Mouse (Mus musculus) lung, adult 2 months (tissue): ENCODE measurements around the gene Grm5. TPM values are rescaled to one million over a fixed set of nuclear protein-coding genes. Genes with fewer than 3 reads are reported as not detected.

Experiments
- DNase-seq: peaks from one replicate; pipeline ENCODE4 v3.0.0; 2022
- H3K4me1 ChIP-seq: fragments of 200-500 bp; 2 replicates; pipeline ENCODE4 v1.6.1; 2011; ENCODE audit warnings: low read length; ENCODE audit not compliant: control insufficient read depth, insufficient read depth
- H3K4me3 ChIP-seq: fragments of 200-500 bp; replicated peaks from 2 replicates; pipeline ENCODE3; 2011; ENCODE audit warnings: low read depth, mild to moderate bottlenecking, control low read depth, low read length; ENCODE audit errors: extremely low read depth
- CTCF ChIP-seq: fragments of 200-500 bp; IDR thresholded peaks from 2 replicates; pipeline ENCODE4 v1.5.1; 2011; ENCODE audit warnings: mild to moderate bottlenecking, low read length, control low read depth; ENCODE audit not compliant: insufficient read depth
- POLR2A ChIP-seq: fragments of 200-500 bp; IDR thresholded peaks from 2 replicates; pipeline ENCODE4 v1.6.1; 2011; ENCODE audit warnings: low read depth, mild to moderate bottlenecking, control low read depth, low read length, borderline replicate concordance; ENCODE audit errors: extremely low read depth
- WGBS: fragments of 180-500 bp; shearing (Covaris S2); methylation state at CpG from one replicate; pipeline ENCODE4 v1.1.7; 2018; 5-methylcytosine and 5-hydroxymethylcytosine counted together
- polyA plus RNA-seq: library from polyadenylated mRNA; depleted of rRNA; stranded (reverse); fragments of >200 nt; gene quantifications from 2 replicates; pipeline ENCODE4 v1.2.3, GENCODE M21; 2012; rRNA removed

Grm5 gene
- polyA plus RNA-seq, 1 experiment = 0.02 TPM

GRCm38 (mm10) chr7:88129536-88130487 is 545.8 kb downstream of the Grm5 start:
- peak; percentile 18 for DNase-seq
- Histone ChIP-seq H3K4me1 (peaks cover 2% of the 10 kb centered on the region; the same call in 1 of the 2 replicates), H3K4me3 (no peak overlapping the region)
- 15% methylated on average over 41 of the region's 41 CpGs for WGBS
- no peak for TF ChIP-seq POLR2A
- no peak for TF ChIP-seq CTCF

GRCm38 (mm10) chr7:88130488-88130849 is 546.5 kb downstream of the Grm5 start:
- Histone ChIP-seq H3K4me1 (peaks cover 2% of the 10 kb centered on the region; the same call in 1 of the 2 replicates), H3K4me3 (no peak overlapping the region)
- DNase-seq = no peak
- WGBS = 31% methylated on average over 22 of the region's 22 CpGs
- TF ChIP-seq CTCF = no peak
- TF ChIP-seq POLR2A = no peak

GRCm38 (mm10) chr7:88159542-88160241 is 575.7 kb downstream of the Grm5 start:
- TF ChIP-seq CTCF (no peak), POLR2A (no peak)
- 65% methylated on average over 1 of the region's 1 CpGs for WGBS
- no peak overlapping the region for H3K4me3 ChIP-seq
- no peaks in the 10 kb centered on the region for H3K4me1 ChIP-seq
- DNase-seq = no peak

- TF ChIP-seq CTCF (no peak), POLR2A (no peak)
- Histone ChIP-seq H3K4me1 (no peaks in the 10 kb centered on the region), H3K4me3 (no peak overlapping the region)
- no peak for DNase-seq
- 79% methylated on average over 2 of the region's 2 CpGs for WGBS
These were observed 577.6 kb downstream of the Grm5 start for GRCm38 (mm10) chr7:88161586-88161985.

Other genes starting within 250 kb of the Grm5 start
- gene Tyr, start 90.7 kb upstream of the Grm5 start, polyA plus RNA-seq = not detected in 2 replicates